ENCODE assay signal across 9 mouse cellular contexts in genomic region chr11:49986277-49987036, GRCm38 (mm10). TPM values are rescaled to one million over a fixed set of nuclear protein-coding genes. Genes with fewer than 3 reads are reported as not detected.
DNase-seq lines count a peak whose midpoint lies in the region; ATAC-seq and TF ChIP-seq lines count a peak whose summit lies in the region.
"Had no signal": no experiment of that assay in that cellular context is flagged by ENCODE, and none has a peak within 500 bp of the region (broad histone marks: within the 10 kb centered on the region; RNA-seq: fewer than 3 reads in every experiment).

No protein-coding gene starts in this region.

- no peaks in the 10 kb centered on the region for H3K79me2 ChIP-seq in liver, adult 2 months (ENCODE audit: control insufficient read depth, insufficient read depth, low read length)

- peak; percentile 84 for TF ChIP-seq CTCF in liver, adult 2 months (IDR thresholded peaks at IDR 0.05; ENCODE audit: low read depth, low read length)

- ATAC-seq in stomach, embryonic 16.5 days (ENCODE audit: insufficient read depth, low FRiP score): peak; percentile 64; the same call in 1 of the 2 replicates

- H3K9me3 ChIP-seq in stomach, embryonic 16.5 days (replicated peaks; ENCODE audit: control insufficient read depth, low read length): no peaks in the 10 kb centered on the region
- H3K9me3 ChIP-seq: embryonic facial prominence, embryonic 13.5 days had no signal

- H3K9ac ChIP-seq in liver, adult 2 months (ENCODE audit: low read depth, low read length): no peak overlapping the region
- H3K9ac ChIP-seq in stomach, embryonic 16.5 days (ENCODE audit: low read length): no peak overlapping the region
- H3K9ac ChIP-seq: embryonic facial prominence, embryonic 13.5 days had no signal

- H3K4me2 ChIP-seq in stomach, embryonic 16.5 days (ENCODE audit: low read depth, low read length): no peak overlapping the region
- H3K4me2 ChIP-seq: embryonic facial prominence, embryonic 13.5 days had no signal

- no peak overlapping the region for H3K4me3 ChIP-seq in liver, adult 2 months (ENCODE audit: insufficient read depth, low read depth, low read length)
- no peak overlapping the region for H3K4me3 ChIP-seq in stomach, embryonic 16.5 days (replicated peaks; ENCODE audit: low read length)
- H3K4me3 ChIP-seq: embryonic facial prominence, embryonic 13.5 days had no signal

- no peak for TF ChIP-seq POLR2A in liver, adult 2 months (IDR thresholded peaks at IDR 0.05; ENCODE audit: extremely low read depth, insufficient read depth, low read length)

- no peak overlapping the region for H3K27ac ChIP-seq in liver, adult 2 months (replicated peaks; ENCODE audit: insufficient read depth, low read depth, low read length)
- H3K27ac ChIP-seq in stomach, embryonic 16.5 days (ENCODE audit: low read length): no peak overlapping the region
- H3K27ac ChIP-seq: embryonic facial prominence, embryonic 13.5 days had no signal

- peak; percentile 56 for DNase-seq in urinary bladder, postnatal 14 days (ENCODE audit: low spot score)
- DNase-seq in urinary bladder, adult 2 months (ENCODE audit: low spot score): no peak
- DNase-seq in cerebellum, adult 9-11 months: peak; percentile 58
- DNase-seq in gastrocnemius, adult 8-10 months (ENCODE audit: low spot score in 2 of 2): peak; percentile 13 to 26
- DNase-seq in kidney, adult 18-20 months: peak; percentile 68
- peak; percentile 45 for DNase-seq in liver, adult 2 months (ENCODE audit: extremely low read depth, low read depth, low spot score)
- peak; percentile 82 for DNase-seq in naive thymus-derived CD4-positive, alpha-beta T cell, adult 2 months (ENCODE audit: low read depth)

- WGBS in liver, adult 2 months: 25% methylated on average over 10 of the region's 10 CpGs
- WGBS in stomach, embryonic 16.5 days: 25% methylated on average over 10 of the region's 10 CpGs

- no peaks in the 10 kb centered on the region for H3K27me3 ChIP-seq in liver, adult 2 months (ENCODE audit: control insufficient read depth, insufficient read depth, low read length)
- no peaks in the 10 kb centered on the region for H3K27me3 ChIP-seq in stomach, embryonic 16.5 days (ENCODE audit: control insufficient read depth, insufficient read depth, low read length)
- H3K27me3 ChIP-seq: embryonic facial prominence, embryonic 13.5 days had no signal

- H3K36me3 ChIP-seq in liver, adult 2 months (ENCODE audit: control insufficient read depth, insufficient read depth, low read length): no peaks in the 10 kb centered on the region
- H3K36me3 ChIP-seq in stomach, embryonic 16.5 days (ENCODE audit: control insufficient read depth, insufficient read depth, low read length): no peaks in the 10 kb centered on the region
- H3K36me3 ChIP-seq: embryonic facial prominence, embryonic 13.5 days had no signal

- no peaks in the 10 kb centered on the region for H3K4me1 ChIP-seq in liver, adult 2 months (ENCODE audit: control insufficient read depth, insufficient read depth, low read length)
- no peaks in the 10 kb centered on the region for H3K4me1 ChIP-seq in stomach, embryonic 16.5 days (ENCODE audit: control insufficient read depth, insufficient read depth, low read length)

RNA-seq across cellular contexts. Expression of gene Rnf130, which starts 38.7 kb away (rescaled TPM):
- 64.3 and 69.6 TPM in 2 replicates for polyA plus RNA-seq in urinary bladder, adult 2 months (2012; rRNA removed)
- 10 to 100 TPM; 49.8 to 57.4 (median 54.4) TPM for total RNA-seq in gastrocnemius, adult 8-10 months (2022)
- 98.3 and 111 TPM in 2 replicates for total RNA-seq in liver, adult 2 months (2014; rRNA removed)
- polyA plus RNA-seq in liver, adult 2 months (2012; rRNA removed): 66.7 and 74.0 TPM in 2 replicates
- 18.9 and 21.3 TPM in 2 replicates for polyA plus RNA-seq in stomach, embryonic 16.5 days (2015; fragmentation: Nextera tagmentation; extraction: Ambion mirVana)
